Mouse (Mus musculus) stomach, embryonic 16.5 days (tissue): Measurements from ENCODE around the gene Rabac1. TPM values are rescaled to one million over a fixed set of nuclear protein-coding genes. Genes with fewer than 3 reads are reported as not detected.

Experiments used
- microRNA-seq: library from miRNA; unstranded; fragments of <30 nt; microRNA quantifications from one replicate; pipeline ENCODE4, GENCODE M21; 2016
- polyA plus RNA-seq: library from polyadenylated mRNA; unstranded; fragments of >200 nt; fragmentation: Nextera tagmentation; extraction: Ambion mirVana; gene quantifications from 2 replicates; pipeline ENCODE4 v1.2.1, GENCODE M21; 2015

Rabac1 gene
- polyA plus RNA-seq, 1 experiment from 2014 or later, result 186 TPM

Small RNA genes lying within 50 kb of the gene (microRNA-seq; reads per million reads assigned to microRNA genes)
- gene Mir7046 (1.2 reads per million), gene Mir7047 (not detected)

Other genes starting within 250 kb of the Rabac1 start
- not detected in 2 replicates for gene Gm4763, start 245.8 kb downstream of the Rabac1 start, polyA plus RNA-seq
- 5.2 and 6.8 TPM in 2 replicates for gene Cd177, start 212.4 kb downstream of the Rabac1 start, polyA plus RNA-seq
- gene Ceacam10, start 195.5 kb downstream of the Rabac1 start, polyA plus RNA-seq, result 1.2 and 1.4 TPM in 2 replicates
- gene Gm9844, start 110.5 kb downstream of the Rabac1 start, polyA plus RNA-seq, result 11.4 and 20.6 TPM in 2 replicates
- not detected in 2 replicates for gene Lypd4, start 102.8 kb downstream of the Rabac1 start, polyA plus RNA-seq
- gene Dmrtc2, start 102.7 kb downstream of the Rabac1 start, polyA plus RNA-seq, result not detected in 2 replicates
- gene Rps19, start 88.4 kb downstream of the Rabac1 start, polyA plus RNA-seq, result 2,107 and 2,375 TPM in 2 replicates
- gene Cd79a, start 75.4 kb downstream of the Rabac1 start, polyA plus RNA-seq, result 2.0 and 2.3 TPM in 2 replicates
- gene Arhgef1, start 69.8 kb downstream of the Rabac1 start, polyA plus RNA-seq, result 67.2 and 73.5 TPM in 2 replicates
- not detected in 2 replicates for gene Gm4881, start 28.3 kb downstream of the Rabac1 start, polyA plus RNA-seq
- 3.5 and 3.9 TPM in 2 replicates for gene Atp1a3, start 33.2 kb upstream of the Rabac1 start, polyA plus RNA-seq
- gene Grik5, start 99.6 kb upstream of the Rabac1 start, polyA plus RNA-seq, result 3.6 and 4.0 TPM in 2 replicates
- gene Zfp574, start 99.8 kb upstream of the Rabac1 start, polyA plus RNA-seq, result 23.1 and 25.2 TPM in 2 replicates
- gene Pou2f2, start 207.0 kb upstream of the Rabac1 start, polyA plus RNA-seq, result 1.4 TPM in 2 replicates
- 9.1 and 9.7 TPM in 2 replicates for gene Dedd2, start 247.9 kb upstream of the Rabac1 start, polyA plus RNA-seq
- gene Zfp526, start 248.7 kb upstream of the Rabac1 start, polyA plus RNA-seq, result 2.5 and 2.9 TPM in 2 replicates